Mouse (Mus musculus) brain, embryonic 14.5 days (tissue): ENCODE data around the gene Pappa2.

Experiments
- CTCF ChIP-seq: fragments of 200-500 bp; IDR thresholded peaks from 2 replicates; pipeline ENCODE4 v1.5.1; 2012; ENCODE audit warnings: inconsistent platforms, mild to moderate bottlenecking, moderate library complexity, borderline replicate concordance; ENCODE audit not compliant: insufficient read depth, insufficient read length; ENCODE audit errors: extremely low read depth
- POLR2A ChIP-seq: fragments of 200-500 bp; IDR thresholded peaks from 2 replicates; pipeline ENCODE4 v1.6.1; 2012; ENCODE audit warnings: mild to moderate bottlenecking, inconsistent platforms, borderline replicate concordance; ENCODE audit not compliant: poor library complexity, insufficient read depth, insufficient read length, severe bottlenecking; ENCODE audit errors: extremely low read depth

DNA sequence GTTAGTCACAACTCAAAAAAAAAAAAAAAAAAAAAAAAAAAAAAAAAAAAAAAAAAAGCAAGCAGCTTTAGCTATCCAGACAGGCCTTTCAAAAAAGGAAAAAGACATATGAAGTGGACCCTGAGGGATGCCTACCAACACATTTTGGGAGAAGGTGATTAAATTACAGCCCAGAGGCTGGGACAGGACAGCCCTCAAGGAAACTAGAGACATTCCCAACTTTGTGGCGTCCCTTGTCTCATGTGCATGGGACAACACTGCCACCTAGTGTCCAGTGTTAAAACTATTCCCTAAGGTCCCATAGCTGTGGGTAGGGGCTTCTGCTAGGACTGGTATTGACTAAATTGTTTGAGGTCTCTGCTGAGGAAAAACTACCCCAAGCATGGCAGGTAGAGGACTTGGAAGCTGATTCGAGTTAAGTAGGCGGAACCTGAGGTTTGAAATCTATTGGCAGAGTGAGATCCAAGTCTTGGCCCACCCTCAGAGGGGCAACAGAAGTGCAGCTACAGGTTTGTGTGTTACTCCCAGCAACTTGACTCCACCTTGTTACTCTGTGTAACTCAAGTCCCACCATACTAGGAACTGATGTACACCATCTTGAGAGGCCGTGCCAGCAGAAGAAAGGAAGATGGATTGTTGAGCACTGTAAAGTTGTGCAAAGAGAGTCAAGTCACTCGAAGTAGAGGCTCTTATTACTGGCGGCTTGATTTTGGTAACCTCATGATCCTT lies 26.6 kb downstream of the Pappa2 start:
- peak; percentile 86; the same call in 1 of the 2 replicates for TF ChIP-seq CTCF
- TF ChIP-seq POLR2A: no peak
